Mouse (Mus musculus): ENCODE data around the gene Tln2. TPM values are rescaled to one million over a fixed set of nuclear protein-coding genes. Genes with fewer than 3 reads are reported as not detected.

The Tln2 gene
- total RNA-seq, 2 experiments from 2014 or later: 101 to 103 TPM

GRCm38 (mm10) chr9:67396446-67396845 lies 163.1 kb downstream of the Tln2 start:
- intact Hi-C loops (cut with DNase I; ENCODE audit: low total_unique reads): no loop called here
- DNase-seq: no peak

DNA sequence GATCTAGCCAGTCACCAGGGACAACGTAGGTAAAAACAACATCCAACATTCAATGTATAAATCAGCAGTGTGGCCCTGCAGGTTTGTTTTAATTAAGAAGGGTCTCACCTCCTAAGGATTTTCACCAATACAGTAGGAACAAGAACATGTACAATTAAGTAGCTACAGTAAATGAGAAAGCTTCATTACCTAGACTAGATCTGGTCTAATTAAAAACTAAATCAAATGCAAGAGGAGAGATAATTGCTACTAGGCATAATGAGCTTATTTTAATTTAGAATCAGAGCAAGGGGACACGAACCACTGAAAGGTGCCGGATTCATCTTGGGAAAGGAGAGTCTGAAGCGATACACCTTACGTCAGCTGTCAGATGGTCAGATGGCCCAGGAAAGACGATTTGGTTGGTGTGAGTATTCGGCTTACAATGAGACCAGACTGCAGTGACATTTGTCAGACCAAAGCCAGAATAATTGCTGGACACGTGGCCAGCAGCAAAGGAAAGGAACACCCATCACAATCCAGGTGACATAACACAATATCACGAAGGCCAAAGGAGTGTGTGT lies 175.4 kb downstream of the Tln2 start:
- intact Hi-C loops (cut with DNase I; ENCODE audit: low total_unique reads): no loop called here
- no peak for DNase-seq

DNA sequence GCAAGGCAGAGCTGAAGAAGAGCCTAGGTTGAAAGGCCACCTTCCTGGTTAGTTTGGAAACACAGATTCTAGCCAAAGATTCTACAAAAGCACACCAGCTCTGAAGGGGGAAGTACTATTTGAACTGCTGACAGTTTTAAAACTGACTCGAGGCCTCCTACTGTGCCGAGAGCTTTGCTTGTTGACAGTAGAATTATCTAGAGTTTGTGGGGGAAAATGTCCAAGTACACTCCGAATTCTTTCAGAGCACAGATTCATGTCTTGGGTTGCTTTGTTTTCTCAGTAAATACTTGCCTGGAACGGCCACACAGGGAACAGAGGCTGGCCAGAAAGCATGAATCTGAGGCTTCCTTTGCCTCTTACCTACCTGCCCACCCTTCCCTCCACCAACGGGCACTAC lies 179.4 kb downstream of the Tln2 start:
- intact Hi-C loops (cut with DNase I; ENCODE audit: low total_unique reads): no loop called here
- no peak for DNase-seq

DNA sequence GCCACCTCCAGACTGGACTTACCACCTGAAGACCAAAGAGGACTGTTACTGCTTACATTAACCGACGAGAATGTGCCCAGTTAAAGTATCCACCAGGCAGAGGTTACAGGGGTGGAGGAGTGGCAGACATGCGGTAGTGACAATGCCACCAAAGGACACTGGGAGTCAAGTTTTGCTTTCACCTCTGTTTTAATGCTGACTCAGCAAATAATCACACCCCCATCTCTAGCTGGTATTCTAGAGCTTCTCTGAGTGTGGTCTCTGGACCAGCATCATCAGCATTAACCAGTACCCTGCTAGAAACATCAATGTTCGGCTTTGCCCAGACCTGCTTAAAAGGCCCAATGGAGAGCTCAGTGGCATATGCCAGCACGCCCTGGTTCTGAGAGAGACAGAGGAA lies 180.7 kb downstream of the Tln2 start:
- intact Hi-C loops (cut with DNase I; ENCODE audit: low total_unique reads): no loop called here
- no peak for DNase-seq

- intact Hi-C loops (cut with DNase I; ENCODE audit: low total_unique reads): no loop called here
- no peak for DNase-seq
These were observed 191.4 kb downstream of the Tln2 start for GRCm38 (mm10) chr9:67368078-67368477.

DNA sequence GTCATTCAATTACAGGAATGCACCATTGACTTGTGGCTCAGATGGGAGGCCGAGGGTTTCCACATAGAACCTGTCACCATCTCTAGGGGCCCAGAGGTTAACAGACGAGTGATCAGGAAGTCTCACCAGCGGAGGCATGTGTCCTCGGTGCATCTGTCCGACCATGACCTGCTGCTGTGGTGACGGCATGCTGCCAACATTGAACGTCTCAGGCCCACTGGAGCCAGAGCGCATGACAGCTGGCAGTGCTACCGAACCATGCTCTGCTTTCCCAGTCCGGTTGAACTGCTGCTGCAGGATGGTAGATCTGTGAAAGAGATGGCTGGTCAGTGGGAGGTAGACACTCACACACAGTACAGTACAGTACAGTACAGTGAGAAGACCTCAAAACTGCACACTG lies 197.0 kb downstream of the Tln2 start:
- DNase-seq: no peak
- intact Hi-C loops (cut with DNase I; ENCODE audit: low total_unique reads): no loop called here

DNA sequence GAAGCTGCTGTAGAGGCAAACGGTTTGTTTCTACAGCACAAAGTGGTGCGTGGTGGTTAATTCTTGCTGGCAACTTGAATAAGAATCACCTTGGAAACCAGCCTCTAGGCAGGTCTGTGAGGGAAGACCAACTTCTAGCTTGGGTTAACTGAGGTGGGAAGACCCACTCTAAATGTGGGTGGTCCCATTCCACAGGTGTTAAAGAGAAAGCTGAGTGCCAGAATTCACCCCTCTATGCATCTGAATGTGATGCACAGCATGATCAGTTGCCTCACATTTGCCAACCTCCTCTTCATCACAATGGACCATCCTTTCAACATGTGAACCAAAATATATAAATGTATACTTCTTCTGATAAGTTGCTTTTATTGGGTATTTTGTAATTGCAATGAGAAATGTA lies 197.4 kb downstream of the Tln2 start:
- DNase-seq: no peak

GRCm38 (mm10) chr9:67361511-67361910 lies 198.0 kb downstream of the Tln2 start:
- DNase-seq: no peak
- intact Hi-C loops (cut with DNase I; ENCODE audit: low total_unique reads): no loop called here

More for the DNA sequence above, 197.4 kb downstream of the Tln2 start:
- intact Hi-C loops (cut with DNase I; ENCODE audit: low total_unique reads): no loop called here

DNA sequence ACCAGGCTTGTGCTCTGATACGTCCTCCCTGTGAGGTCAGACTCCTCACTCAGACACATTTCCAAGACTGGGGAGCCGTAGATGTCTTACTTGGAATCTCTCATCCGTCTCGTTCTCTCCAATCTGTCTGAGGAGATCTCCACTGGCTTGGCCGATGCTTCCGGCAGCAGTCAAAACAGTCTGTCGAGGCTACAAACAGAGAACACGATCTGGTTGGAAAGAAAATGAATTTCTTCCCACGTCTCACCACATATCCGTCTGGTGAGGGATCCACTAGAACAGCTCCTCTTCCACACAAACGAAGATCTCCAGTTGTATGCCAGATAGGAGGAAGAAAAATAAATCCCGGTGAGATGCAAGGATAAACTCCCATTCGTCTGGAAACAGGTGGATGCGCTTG lies 205.1 kb downstream of the Tln2 start:
- DNase-seq: no peak
- intact Hi-C loops (cut with DNase I; ENCODE audit: low total_unique reads): no loop called here

- intact Hi-C loops (cut with DNase I; ENCODE audit: low total_unique reads): no loop called here
These were observed 206.1 kb downstream of the Tln2 start for GRCm38 (mm10) chr9:67353365-67353764.

GRCm38 (mm10) chr9:67348983-67349382 lies 210.5 kb downstream of the Tln2 start:
- intact Hi-C loops (cut with DNase I; ENCODE audit: low total_unique reads): no loop called here

More at GRCm38 (mm10) chr9:67353365-67353764, 206.1 kb downstream of the Tln2 start:
- peak; percentile 56 for DNase-seq

DNA sequence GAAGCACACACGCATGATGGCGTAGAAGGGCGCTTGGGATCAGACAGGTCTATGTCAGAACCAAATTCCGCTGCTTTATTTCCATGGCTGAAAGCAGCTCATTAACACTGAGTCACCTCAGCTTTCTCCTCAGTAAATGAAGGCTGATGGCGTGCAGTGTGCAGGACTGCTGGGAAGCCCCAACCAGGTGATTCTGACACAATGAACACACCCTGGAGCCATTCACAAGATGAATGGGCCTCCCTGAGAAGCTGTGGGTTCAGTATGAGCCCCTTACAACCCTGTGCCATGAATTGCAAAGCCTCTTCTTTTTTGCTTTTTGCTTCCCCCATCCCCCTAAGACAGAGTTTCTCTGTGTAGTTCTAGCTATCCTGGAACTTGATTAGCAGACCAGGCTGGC lies 212.3 kb downstream of the Tln2 start:
- DNase-seq: no peak
- intact Hi-C loops (cut with DNase I; ENCODE audit: low total_unique reads): no loop called here

More at GRCm38 (mm10) chr9:67348983-67349382, 210.5 kb downstream of the Tln2 start:
- DNase-seq: no peak

- intact Hi-C loops (cut with DNase I; ENCODE audit: low total_unique reads): no loop called here
- DNase-seq: no peak
These were observed 228.2 kb downstream of the Tln2 start for GRCm38 (mm10) chr9:67331281-67331680.

- DNase-seq: no peak
- intact Hi-C loops (cut with DNase I; ENCODE audit: low total_unique reads): no loop called here
These were observed 231.1 kb downstream of the Tln2 start for GRCm38 (mm10) chr9:67328451-67328850.

GRCm38 (mm10) chr9:67321886-67322285 lies 237.6 kb downstream of the Tln2 start:
- intact Hi-C loops (cut with DNase I; ENCODE audit: low total_unique reads): no loop called here
- DNase-seq: no peak

DNA sequence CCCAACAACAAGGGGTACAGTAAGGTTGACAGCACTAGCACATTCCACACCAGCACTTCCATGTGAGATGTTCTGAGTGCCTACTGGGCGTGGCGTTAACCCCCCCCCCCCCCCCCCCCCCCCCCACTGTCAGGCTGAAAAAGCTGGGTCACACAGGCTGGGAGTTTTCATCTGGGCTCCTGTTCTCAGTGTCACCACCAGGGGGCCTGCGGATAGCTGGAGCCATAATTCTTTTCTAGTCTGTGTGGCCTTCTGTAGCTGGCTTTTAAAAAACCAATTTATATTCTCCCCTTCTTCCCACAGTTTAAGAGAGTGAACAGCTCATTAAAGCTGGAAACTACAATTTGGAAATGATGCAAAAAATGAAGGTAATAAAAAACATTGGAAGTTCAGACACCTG lies 244.1 kb downstream of the Tln2 start:
- peak; percentile 50 for DNase-seq
- intact Hi-C loops (cut with DNase I; ENCODE audit: low total_unique reads): no loop called here

GRCm38 (mm10) chr9:67304992-67305391 lies 254.5 kb downstream of the Tln2 start:
- intact Hi-C loops (cut with DNase I; ENCODE audit: low total_unique reads): no loop called here
- no peak for DNase-seq

DNA sequence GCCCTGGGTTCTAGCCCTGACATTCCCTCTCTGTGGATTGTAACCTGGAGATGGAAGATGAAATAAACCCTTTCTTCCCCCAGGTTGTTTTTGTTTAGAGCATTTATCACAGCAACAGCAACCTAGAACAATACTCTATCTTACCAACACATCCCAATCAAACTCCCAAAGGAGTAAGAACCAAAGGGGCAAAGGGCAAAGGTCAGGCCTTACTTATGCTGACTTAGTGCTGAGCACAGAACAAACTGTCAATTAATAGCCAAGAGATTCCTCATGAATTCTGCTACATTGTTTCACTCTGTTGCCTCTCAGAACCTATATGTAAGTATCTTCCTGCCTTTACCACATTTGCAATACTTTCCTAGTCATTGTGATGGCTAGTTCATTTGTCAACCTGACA lies 255.5 kb downstream of the Tln2 start:
- intact Hi-C loops (cut with DNase I; ENCODE audit: low total_unique reads): no loop called here
- DNase-seq: no peak

GRCm38 (mm10) chr9:67303038-67303437 lies 256.5 kb downstream of the Tln2 start:
- intact Hi-C loops (cut with DNase I; ENCODE audit: low total_unique reads): no loop called here
- DNase-seq: no peak

DNA sequence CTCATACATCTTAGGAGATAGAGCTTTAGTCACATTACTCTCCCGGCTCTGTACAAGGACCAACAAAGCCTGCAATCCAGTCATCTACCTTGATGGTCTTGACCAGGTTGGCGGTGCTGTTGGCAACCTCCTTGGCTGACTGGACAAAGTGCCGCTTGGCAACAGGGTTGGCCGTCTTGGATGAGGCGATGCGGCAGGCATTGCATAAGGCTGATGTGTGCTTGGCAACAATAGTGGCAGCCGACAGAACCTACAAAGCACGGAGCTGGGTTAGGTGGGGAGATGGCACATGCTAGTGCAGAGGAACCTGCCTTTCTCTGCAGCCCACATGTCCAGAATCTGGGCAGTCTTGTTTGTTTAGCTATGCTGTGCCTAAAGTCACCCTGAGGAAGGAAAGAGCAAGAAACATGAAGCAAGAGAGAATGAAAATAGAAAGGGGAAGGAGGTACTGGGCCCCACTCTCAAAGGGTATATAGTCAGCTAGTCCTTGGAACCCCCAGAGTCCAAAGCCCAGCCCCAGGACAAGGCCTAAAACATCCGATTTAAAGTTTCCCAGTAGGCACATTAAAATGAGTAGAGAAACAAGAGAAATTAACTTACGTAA lies 257.0 kb downstream of the Tln2 start:
- intact Hi-C loops (cut with DNase I; ENCODE audit: low total_unique reads): no loop called here
- no peak for DNase-seq

GRCm38 (mm10) chr9:67301571-67301970 lies 257.9 kb downstream of the Tln2 start:
- no peak for DNase-seq
- intact Hi-C loops (cut with DNase I; ENCODE audit: low total_unique reads): no loop called here

DNA sequence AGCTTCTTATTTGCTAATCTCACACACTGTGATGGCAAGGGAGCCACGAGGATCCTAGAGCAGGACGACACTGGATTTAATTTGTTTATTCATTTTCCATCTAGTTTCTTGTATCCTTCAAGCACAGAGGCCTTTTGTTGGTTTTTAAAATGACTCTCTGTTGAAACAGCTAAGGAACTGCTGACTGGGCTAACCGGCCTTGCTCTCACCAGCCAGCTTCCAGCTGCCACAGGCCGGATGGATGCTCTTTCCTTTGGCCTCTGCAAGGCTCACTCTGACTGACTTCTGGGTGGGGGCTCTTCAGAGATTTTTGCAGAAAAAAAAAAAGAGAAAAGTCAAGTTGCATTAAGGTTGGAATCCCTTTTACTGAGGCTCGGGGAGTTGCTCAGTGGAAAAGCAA lies 258.7 kb downstream of the Tln2 start:
- intact Hi-C loops (cut with DNase I; ENCODE audit: low total_unique reads): no loop called here
- no peak for DNase-seq
